Mouse (Mus musculus): ENCODE measurements at regions not wholly inside any gene's neighbourhood (a gene's known extent, or its start where the extent isn't known, plus 50 kb on each side); places are given as distances from the start of the nearest gene placed in this dataset.

DNA sequence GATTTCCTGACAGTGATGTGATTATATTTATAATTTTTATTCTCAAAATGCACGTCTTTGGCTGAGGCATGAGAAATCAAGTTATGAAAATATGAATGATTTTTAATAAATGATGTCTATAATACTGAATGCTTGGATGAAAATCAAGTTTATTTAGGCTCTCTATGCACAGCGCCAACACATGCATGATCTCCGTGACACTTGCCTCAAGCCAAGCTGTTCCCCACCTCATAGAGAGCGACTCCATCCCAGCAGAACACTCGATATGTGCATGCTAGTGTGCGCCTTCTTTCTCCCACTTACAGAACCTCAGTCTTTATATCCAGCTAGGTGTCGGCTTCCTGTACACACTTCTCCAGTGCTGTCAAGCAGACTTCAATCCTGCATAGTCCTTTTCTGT is 139.8 kb upstream of the Gm9833 start:
- no peak for ATAC-seq (replicated peaks; ENCODE audit: poor library complexity)

DNA sequence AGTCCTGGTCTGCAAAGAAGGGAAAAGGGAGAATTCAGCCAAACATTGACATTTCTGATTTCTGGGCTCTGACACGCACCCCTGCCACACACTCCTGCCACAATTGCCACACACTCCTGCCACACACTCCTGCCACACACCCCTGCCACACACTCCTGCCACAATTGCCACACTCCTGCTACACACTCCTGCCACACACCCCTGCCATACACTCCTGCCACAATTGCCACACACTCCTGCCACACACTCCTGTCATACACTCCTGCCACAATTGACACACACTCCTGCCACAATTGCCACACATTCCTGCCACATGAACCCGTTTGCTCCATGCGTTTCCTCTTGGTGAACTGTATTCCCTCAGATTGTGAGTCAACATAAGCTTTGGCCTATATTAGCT is 130.0 kb upstream of the Gm9833 start:
- peak; percentile 98 for ATAC-seq (replicated peaks; ENCODE audit: poor library complexity)

DNA sequence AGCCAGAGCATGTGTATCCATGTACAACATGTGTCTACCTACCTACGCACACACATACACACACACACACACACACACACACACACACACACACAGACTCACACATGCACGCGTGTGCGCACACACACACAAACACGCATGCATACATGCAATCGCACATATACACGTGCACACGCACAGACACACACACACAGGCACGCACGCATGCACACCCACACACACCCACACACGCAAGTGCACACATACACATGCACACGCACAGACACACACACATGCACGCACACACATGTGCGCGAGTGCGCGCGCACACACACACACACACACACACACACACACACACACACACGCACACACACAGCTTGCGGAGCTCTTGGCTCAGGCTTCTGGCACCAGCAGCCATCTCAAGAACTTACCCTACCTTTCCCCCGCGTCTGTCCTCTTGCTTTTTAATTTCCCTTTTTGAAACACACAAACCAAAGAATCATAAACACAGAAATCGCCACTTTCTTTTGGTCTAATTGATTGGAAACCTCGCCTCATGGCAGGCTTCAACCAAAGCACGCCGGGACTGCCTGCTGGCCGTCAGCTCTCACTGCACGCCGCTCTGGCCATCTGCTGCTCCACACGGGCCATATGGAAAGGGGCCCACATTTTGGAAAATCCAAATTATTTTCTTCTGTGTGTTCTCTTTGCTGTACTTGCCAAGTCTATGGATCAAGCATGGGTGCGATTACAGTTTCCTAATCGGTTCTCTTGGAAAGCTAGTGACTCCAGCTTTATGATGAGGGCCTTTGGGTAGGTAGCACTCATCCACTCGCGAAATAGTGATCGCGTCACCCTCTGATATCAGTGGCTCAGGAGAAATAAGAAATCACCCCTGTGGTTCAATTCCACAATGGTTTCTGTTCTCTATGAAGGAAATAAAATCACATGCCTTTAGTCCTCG is 127.9 kb upstream of the Gm9833 start:
- ATAC-seq (replicated peaks; ENCODE audit: poor library complexity) = no peak

DNA sequence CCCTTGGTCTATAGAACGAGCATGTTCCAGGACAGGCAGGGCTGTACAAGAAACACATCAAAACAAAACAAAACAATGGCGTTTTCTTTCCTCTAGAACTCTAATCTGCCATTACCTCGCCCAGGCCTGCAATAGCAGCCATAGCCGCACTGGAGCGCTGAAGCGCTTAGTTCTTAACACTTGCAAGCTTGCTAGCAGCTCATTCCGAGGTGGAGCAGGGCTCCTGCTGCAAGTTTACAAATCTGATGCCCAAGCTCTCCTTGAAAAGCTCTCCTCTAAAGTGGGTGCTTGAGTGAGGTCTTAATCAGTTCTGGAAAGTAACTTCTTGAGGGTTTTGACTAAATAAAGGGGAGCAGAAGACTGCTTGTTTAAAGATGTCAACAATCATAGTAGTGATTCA is 127.2 kb upstream of the Gm9833 start:
- ATAC-seq (replicated peaks; ENCODE audit: poor library complexity) = no peak; the same call in 1 of the 2 replicates

Measured in megakaryocyte progenitor cell, adult 5-6 weeks (primary cell).